Mouse (Mus musculus) limb, embryonic 14.5 days (tissue): ENCODE measurements around the gene Scgn. TPM values are rescaled to one million over a fixed set of nuclear protein-coding genes. Genes with fewer than 3 reads are reported as not detected.

ENCODE experiments used
- ATAC-seq: fragments of 200-750 bp; cut with Nextera tagmentation; 2 replicates; pipeline ENCODE4 v1.8.0; 2017; ENCODE audit warnings: low read depth, moderate number of reproducible peaks, moderate TSS enrichment; ENCODE audit not compliant: low FRiP score
- DNase-seq: peaks from one replicate; pipeline ENCODE4 v3.0.0-alpha.2; 2015; ENCODE audit warnings: low spot score
- H3K27ac ChIP-seq: fragments of 300-500 bp; sonication (generic); replicated peaks from 2 replicates; pipeline ENCODE4 v1.5.1; 2014; ENCODE audit warnings: low read depth, mild to moderate bottlenecking, low read length, moderate library complexity, mixed read lengths
- H3K27me3 ChIP-seq: fragments of 300-500 bp; sonication (generic); 2 replicates; pipeline ENCODE4 v1.6.1; 2014; ENCODE audit warnings: low read length, mixed read lengths; ENCODE audit not compliant: control insufficient read depth, insufficient read depth
- H3K36me3 ChIP-seq: fragments of 300-500 bp; sonication (generic); 2 replicates; pipeline ENCODE4 v1.6.1; 2014; ENCODE audit warnings: mild to moderate bottlenecking, low read length, moderate library complexity, mixed read lengths; ENCODE audit not compliant: control insufficient read depth, insufficient read depth
- H3K4me1 ChIP-seq: fragments of 300-500 bp; sonication (generic); 2 replicates; pipeline ENCODE4 v1.6.1; 2014; ENCODE audit warnings: antibody characterized with exemption, low read length, mixed read lengths; ENCODE audit not compliant: control insufficient read depth, insufficient read depth
- H3K4me2 ChIP-seq: fragments of 300-500 bp; sonication (generic); replicated peaks from 2 replicates; pipeline ENCODE4 v1.6.1; 2014; ENCODE audit warnings: low read depth, mild to moderate bottlenecking, low read length, moderate library complexity; ENCODE audit not compliant: severe bottlenecking
- H3K4me3 ChIP-seq: fragments of 300-500 bp; sonication (generic); replicated peaks from 2 replicates; pipeline ENCODE4 v1.5.1; 2014; ENCODE audit warnings: low read length
- H3K9ac ChIP-seq: fragments of 300-500 bp; sonication (generic); 2 replicates; pipeline ENCODE4 v1.6.1; 2014; ENCODE audit warnings: mild to moderate bottlenecking, low read depth, low read length, moderate library complexity; ENCODE audit not compliant: severe bottlenecking
- H3K9me3 ChIP-seq: fragments of 300-500 bp; sonication (generic); 2 replicates; pipeline ENCODE4 v1.6.1; 2016; ENCODE audit warnings: low read length; ENCODE audit not compliant: control insufficient read depth
- POLR2A ChIP-seq: fragments of 200-500 bp; IDR thresholded peaks from 2 replicates; pipeline ENCODE4 v1.8.0; 2012; ENCODE audit warnings: inconsistent platforms, mild to moderate bottlenecking, moderate library complexity, borderline replicate concordance; ENCODE audit not compliant: insufficient read depth, insufficient read length; ENCODE audit errors: extremely low read depth
- WGBS: fragments of 180-500 bp; shearing (Covaris S2); extraction: QIAGEN DNeasy Blood & Tissue Kit; methylation state at CpG from one replicate; pipeline ENCODE4 v1.1.7; 2014; 5-methylcytosine and 5-hydroxymethylcytosine counted together
- polyA plus RNA-seq, 2 experiments: library from polyadenylated mRNA; depleted of rRNA in 1 of 2; stranded (reverse) in 1 of 2; unstranded in 1 of 2; fragments of >200 nt; fragmentation: Nextera tagmentation in 1 of 2; extraction: Ambion mirVana in 1 of 2; gene quantifications; 2 replicates each; pipeline versions ENCODE4 v1.2.1 to v1.2.3; 2012 to 2014

Scgn gene
- polyA plus RNA-seq (2012; rRNA removed) (0.13 and 0.20 TPM in 2 replicates), polyA plus RNA-seq (2014; fragmentation: Nextera tagmentation; extraction: Ambion mirVana) (0.12 TPM in 1 of 2 replicates, not detected in the other)

DNA sequence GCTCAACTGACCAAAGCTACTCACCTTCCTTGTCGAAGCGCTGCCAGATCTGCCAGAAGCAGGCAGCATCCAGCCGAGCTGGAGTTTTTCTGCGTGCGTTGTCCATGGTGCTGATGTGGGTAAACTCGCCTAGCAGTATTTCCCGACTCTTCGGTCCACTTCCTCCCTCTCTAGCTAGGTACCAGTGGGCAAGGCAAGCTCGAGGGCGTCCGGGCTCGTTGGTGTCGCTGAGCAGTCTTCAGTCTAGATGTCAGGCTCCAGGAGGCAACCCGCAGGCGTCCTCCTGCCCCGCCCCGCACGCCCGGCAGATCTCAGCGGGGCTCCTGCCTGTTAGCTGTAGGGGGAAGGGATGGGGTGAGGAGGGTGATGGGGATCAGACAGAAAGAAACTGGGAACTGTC is at the start of gene Scgn:
TSS of gene Scgn (minus strand) at position 287 of the 400 bp plus-strand sequence.
- no peak for TF ChIP-seq POLR2A
- no peaks in the 10 kb centered on the region for H3K4me1 ChIP-seq
- no peaks in the 10 kb centered on the region for H3K9me3 ChIP-seq
- ATAC-seq (no peak), DNase-seq (peak; percentile 87)
- no peak within 1 kb of the TSS for H3K27ac ChIP-seq
- H3K4me2 ChIP-seq, result no peak within 1 kb of the TSS
- 0% methylated on average over 20 of the region's 20 CpGs for WGBS
- peaks cover 10% of the 10 kb centered on the region; the same call in 1 of the 2 replicates for H3K27me3 ChIP-seq
- no peaks in the 10 kb centered on the region for H3K36me3 ChIP-seq
- no peak within 1 kb of the TSS for H3K4me3 ChIP-seq
- no peak within 1 kb of the TSS for H3K9ac ChIP-seq

DNA sequence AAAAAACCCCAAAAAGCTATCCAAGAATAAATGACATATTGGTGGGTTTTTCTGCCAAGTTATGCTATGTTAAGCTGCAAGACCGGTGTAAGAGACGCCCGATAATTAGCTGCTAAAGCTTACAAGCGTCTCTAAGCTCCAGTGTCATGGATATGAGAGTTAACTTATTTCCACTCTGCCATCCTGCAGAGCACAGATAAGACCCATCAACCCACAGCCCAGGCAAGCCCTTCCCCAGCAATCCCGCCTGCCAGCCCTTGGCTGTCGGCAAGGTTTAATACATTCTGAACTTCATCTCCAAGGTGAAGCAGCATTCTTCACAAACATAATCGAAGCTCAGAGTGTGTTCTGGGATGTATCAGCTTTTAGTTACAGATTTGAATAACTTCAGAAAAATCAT is 49.2 kb upstream of the Scgn start:
- Histone ChIP-seq H3K36me3 (peaks cover 36% of the 10 kb centered on the region), H3K4me1 (no peaks in the 10 kb centered on the region), H3K4me2 (no peak overlapping the region), H3K9ac (no peak overlapping the region), H3K4me3 (no peak overlapping the region), H3K27me3 (no peaks in the 10 kb centered on the region), H3K9me3 (no peaks in the 10 kb centered on the region), H3K27ac (no peak overlapping the region)
- DNase-seq (no peak), ATAC-seq (no peak)
- no peak for TF ChIP-seq POLR2A
- 87% methylated on average over 7 of the region's 7 CpGs for WGBS

DNA sequence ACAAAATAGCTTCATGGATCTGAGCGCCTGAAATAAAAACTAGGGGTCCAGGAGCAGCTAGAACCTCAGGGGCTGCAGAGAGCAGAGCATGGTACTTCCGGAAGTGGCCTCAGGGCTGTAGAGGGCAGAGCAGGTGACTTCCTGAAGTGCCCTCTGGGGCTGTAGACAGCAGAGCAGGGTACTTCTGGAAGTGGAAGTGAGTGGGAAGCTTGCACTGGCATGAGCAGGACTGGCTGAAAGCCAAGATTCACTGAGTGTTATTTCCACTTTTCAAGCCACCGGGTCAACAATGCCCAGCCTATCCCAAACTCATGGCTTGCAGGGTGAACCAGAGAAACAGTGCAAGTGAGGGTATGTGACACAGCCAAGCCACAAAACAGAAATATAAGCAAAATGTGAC is 46.5 kb upstream of the Scgn start:
- peaks cover 18% of the 10 kb centered on the region for H3K36me3 ChIP-seq
- no peaks in the 10 kb centered on the region for H3K4me1 ChIP-seq
- TF ChIP-seq POLR2A, result no peak
- H3K27me3 ChIP-seq, result no peaks in the 10 kb centered on the region
- WGBS, result 86% methylated on average over 3 of the region's 3 CpGs
- ATAC-seq (no peak), DNase-seq (no peak)
- H3K9ac ChIP-seq, result no peak overlapping the region
- H3K27ac ChIP-seq, result no peak overlapping the region
- no peak overlapping the region for H3K4me3 ChIP-seq
- H3K4me2 ChIP-seq, result no peak overlapping the region
- no peaks in the 10 kb centered on the region for H3K9me3 ChIP-seq

DNA sequence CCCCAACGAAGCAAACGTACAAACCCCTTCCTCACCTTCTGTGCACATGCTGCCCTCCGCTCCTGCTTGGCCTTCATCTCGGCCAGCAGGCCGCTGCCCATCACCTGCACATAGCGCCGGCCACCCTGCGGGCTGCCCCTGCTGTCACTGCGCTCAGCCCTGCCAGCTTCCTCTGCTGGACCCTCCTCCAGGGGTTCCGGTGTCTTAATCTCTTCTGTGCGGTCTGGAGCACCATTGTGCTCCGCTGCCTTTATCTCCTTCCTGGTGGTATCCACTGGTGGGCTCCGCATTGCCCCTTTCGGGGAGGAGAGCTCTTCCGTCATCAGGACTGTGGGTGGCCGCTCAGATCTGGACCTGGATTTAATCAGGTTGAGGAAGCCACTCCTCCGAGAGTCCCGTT is 45.1 kb upstream of the Scgn start:
- H3K9ac ChIP-seq, result no peak overlapping the region
- no peak overlapping the region for H3K4me2 ChIP-seq
- DNase-seq (no peak), ATAC-seq (no peak)
- H3K9me3 ChIP-seq, result no peaks in the 10 kb centered on the region
- no peak for TF ChIP-seq POLR2A
- no peaks in the 10 kb centered on the region for H3K4me1 ChIP-seq
- H3K27me3 ChIP-seq, result no peaks in the 10 kb centered on the region
- no peak overlapping the region for H3K27ac ChIP-seq
- no peak overlapping the region for H3K4me3 ChIP-seq
- H3K36me3 ChIP-seq, result peaks cover 11% of the 10 kb centered on the region
- WGBS, result 84% methylated on average over 18 of the region's 18 CpGs

DNA sequence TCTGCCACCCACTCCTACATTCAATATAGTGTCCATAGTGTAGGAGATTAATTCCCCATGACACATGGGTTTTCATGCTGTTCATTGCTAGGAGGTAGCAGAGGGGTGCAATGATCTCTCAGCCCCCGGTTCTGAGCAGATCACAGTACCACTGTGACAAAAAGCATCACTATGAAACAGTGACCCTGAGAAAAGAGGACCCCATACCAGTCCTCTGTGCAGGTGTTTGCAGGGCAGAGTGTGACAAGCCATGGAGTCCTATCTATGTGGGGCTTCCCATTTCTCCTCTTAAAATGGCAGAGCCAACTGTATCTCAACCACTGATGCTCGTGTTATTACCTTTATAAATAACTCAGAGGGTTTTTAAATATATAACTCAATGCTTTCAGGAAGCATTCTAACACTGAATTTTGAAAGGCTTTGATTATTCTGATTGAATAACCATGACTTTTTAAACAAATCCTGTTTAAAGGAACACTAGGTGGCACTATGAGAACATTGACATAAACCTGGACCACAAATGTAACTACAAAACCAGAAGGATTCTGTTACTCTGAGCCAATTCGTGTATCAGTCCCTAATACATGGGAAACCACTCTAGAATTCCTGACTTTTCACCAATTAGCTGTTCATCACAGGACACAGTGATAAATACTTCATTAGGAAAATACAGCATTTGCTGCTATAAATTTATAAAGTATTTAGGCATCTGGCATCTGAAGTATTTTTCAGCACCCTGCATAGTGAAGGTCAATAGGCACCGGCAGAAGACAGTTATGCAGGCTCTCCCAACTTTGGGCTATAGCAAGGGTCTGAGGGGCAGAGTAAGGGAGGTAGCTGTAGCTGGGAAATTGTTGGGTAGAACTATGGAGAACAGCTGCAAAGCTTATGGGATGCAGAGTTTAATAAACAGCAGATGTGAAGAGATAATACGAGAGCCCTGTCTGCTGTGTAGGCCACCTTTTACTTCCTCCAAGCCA is 36.5 kb upstream of the Scgn start:
- no peak overlapping the region for H3K27ac ChIP-seq
- DNase-seq, result peak; percentile 73
- WGBS, result 47% methylated on average over 5 of the region's 5 CpGs

More for the DNA sequence above, 36.5 kb upstream of the Scgn start:
- H3K9me3 ChIP-seq, result no peaks in the 10 kb centered on the region
- no peak overlapping the region for H3K9ac ChIP-seq
- H3K27me3 ChIP-seq, result no peaks in the 10 kb centered on the region
- H3K4me2 ChIP-seq, result no peak overlapping the region
- H3K36me3 ChIP-seq, result peaks cover 5% of the 10 kb centered on the region; the same call in 1 of the 2 replicates
- H3K4me1 ChIP-seq, result no peaks in the 10 kb centered on the region
- TF ChIP-seq POLR2A, result no peak
- H3K4me3 ChIP-seq, result no peak overlapping the region
- no peak for ATAC-seq
